Mouse (Mus musculus) E14TG2a.4 (cell line): ENCODE measurements around the gene Ocln.

Source experiments
- CTCF ChIP-seq: conservative IDR thresholded peaks from 2 replicates; pipeline ENCODE4 v1.5.1; 2014; ENCODE audit warnings: low read length
- NANOG ChIP-seq: IDR thresholded peaks from 2 replicates; pipeline ENCODE4 v1.6.1; 2014; ENCODE audit warnings: borderline replicate concordance, low read length, mixed read lengths
- POU5F1 ChIP-seq: IDR thresholded peaks from 2 replicates; pipeline ENCODE4 v1.6.1; 2014; ENCODE audit warnings: low read length, borderline replicate concordance

GRCm38 (mm10) chr13:100559449-100559848 lies 6.9 kb upstream of the Ocln start:
- TF ChIP-seq CTCF (no peak), POU5F1 (no peak), NANOG (no peak)
